ENCODE assay signal across 18 mouse cellular contexts in the genomic region with DNA sequence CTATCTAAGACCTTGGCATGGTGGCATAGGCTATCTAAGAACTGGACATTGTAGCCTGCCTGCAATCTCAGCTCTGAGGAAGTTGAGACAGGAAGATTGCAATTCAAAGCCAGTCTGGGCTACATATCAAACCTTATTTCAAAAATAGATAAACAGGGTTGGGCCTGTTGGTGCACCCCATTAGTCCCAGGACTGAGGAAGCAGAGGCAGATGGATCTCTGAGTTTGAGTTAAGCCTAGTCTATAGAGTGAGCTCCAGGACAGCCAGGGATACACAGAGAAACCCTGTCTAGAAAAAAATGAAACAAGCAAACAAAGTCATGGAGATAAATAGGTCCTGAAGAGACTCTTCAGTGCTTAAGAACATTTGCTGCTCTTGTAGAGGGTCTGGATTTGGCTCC. TPM values are rescaled to one million over a fixed set of nuclear protein-coding genes. Genes with fewer than 3 reads are reported as not detected.
"Had no signal": no experiment of that assay in that cellular context is flagged by ENCODE, and none has a peak within 500 bp of the region (broad histone marks: within the 10 kb centered on the region; RNA-seq: fewer than 3 reads in every experiment).

No protein-coding gene starts in this region.

- H3K9me3 ChIP-seq: neural tube, embryonic 13.5 days; stomach, embryonic 15.5 days had no signal

- H3K36me3 ChIP-seq: neural tube, embryonic 13.5 days; stomach, embryonic 15.5 days had no signal

- H3K9ac ChIP-seq: neural tube, embryonic 13.5 days; stomach, embryonic 15.5 days had no signal

- H3K4me1 ChIP-seq: neural tube, embryonic 13.5 days; stomach, embryonic 15.5 days had no signal

- H3K4me2 ChIP-seq: neural tube, embryonic 13.5 days; stomach, embryonic 15.5 days had no signal

- H3K27ac ChIP-seq: neural tube, embryonic 13.5 days; stomach, embryonic 15.5 days; stomach, postnatal 0 days had no signal

- H3K27me3 ChIP-seq: stomach, embryonic 15.5 days had no signal

- DNase-seq: retina, postnatal 1 day; right cerebral cortex, adult 18-20 months; right cerebral cortex, postnatal 14 days; right cerebral cortex, postnatal 25 days; right cerebral cortex, postnatal 4 days; spleen, adult 18-20 months; thymus, adult 18-20 months; thymus, adult 2 months; thymus, postnatal 14 days; thymus, postnatal 25 days; thymus, postnatal 36 days; thymus, postnatal 4 days had no signal

- H3K4me3 ChIP-seq: neural tube, embryonic 13.5 days; stomach, embryonic 15.5 days had no signal

RNA-seq across cellular contexts. Expression of gene Pax3, which starts 32.9 kb away (rescaled TPM):
- polyA plus RNA-seq: small intestine, adult 2 months; stomach, embryonic 14.5 days; stomach, postnatal 0 days; urinary bladder, adult 2 months had no signal
